Mouse (Mus musculus) forebrain, embryonic 10.5 days (tissue): ENCODE data around the gene Cers1. TPM values are rescaled to one million over a fixed set of nuclear protein-coding genes. Genes with fewer than 3 reads are reported as not detected.

Experiments used
- DNase-seq: peaks from one replicate; pipeline ENCODE4 v3.0.0-alpha.2; 2017; ENCODE audit warnings: low spot score; ENCODE audit errors: extremely low spot score
- H3K27ac ChIP-seq: fragments of 300-500 bp; sonication (generic); 2 replicates; pipeline ENCODE4 v1.5.1; 2016; ENCODE audit warnings: mild to moderate bottlenecking
- H3K27me3 ChIP-seq: fragments of 300-500 bp; sonication (generic); 2 replicates; pipeline ENCODE4 v1.6.1; 2016; ENCODE audit warnings: mild to moderate bottlenecking; ENCODE audit not compliant: poor library complexity, severe bottlenecking
- H3K36me3 ChIP-seq: fragments of 300-500 bp; sonication (generic); replicated peaks from 2 replicates; pipeline ENCODE4 v1.6.1; 2016; ENCODE audit warnings: mild to moderate bottlenecking, moderate library complexity
- H3K4me1 ChIP-seq: fragments of 300-500 bp; sonication (generic); 2 replicates; pipeline ENCODE4 v1.6.1; 2016
- H3K4me3 ChIP-seq: fragments of 300-500 bp; sonication (generic); 2 replicates; pipeline ENCODE4 v1.5.1; 2016; ENCODE audit warnings: mild to moderate bottlenecking, moderate library complexity
- H3K9me3 ChIP-seq: fragments of 300-500 bp; sonication (generic); 2 replicates; pipeline ENCODE4 v1.6.1; 2016; ENCODE audit warnings: mild to moderate bottlenecking, moderate library complexity
- WGBS: fragments of 180-500 bp; shearing (Covaris S2); methylation state at CpG from one replicate; pipeline ENCODE4 v1.1.7; 2016; 5-methylcytosine and 5-hydroxymethylcytosine counted together
- polyA plus RNA-seq: library from polyadenylated mRNA; unstranded; fragments of >200 nt; fragmentation: Nextera tagmentation; extraction: Ambion mirVana; gene quantifications from 2 replicates; pipeline ENCODE4 v1.2.1, GENCODE M21; 2016

Gene Cers1
- polyA plus RNA-seq = 4.1 and 4.5 TPM in 2 replicates

GRCm38 (mm10) chr8:70315624-70316510 lies at the start of gene Cers1:
Gene Cers1, plus strand, starts transcription at chr8:70315775.
- Histone ChIP-seq H3K4me3 (peak within 1 kb of the TSS; percentile 58), H3K27me3 (peaks cover 26% of the 10 kb centered on the region), H3K9me3 (no peaks in the 10 kb centered on the region), H3K27ac (peak within 1 kb of the TSS; percentile 80), H3K4me1 (peaks cover 39% of the 10 kb centered on the region), H3K36me3 (peaks cover 42% of the 10 kb centered on the region)
- WGBS = 2% methylated on average over 66 of the region's 66 CpGs
- peak; percentile 67 for DNase-seq

GRCm38 (mm10) chr8:70267674-70268073 lies 47.9 kb upstream of the Cers1 start:
- no peaks in the 10 kb centered on the region for H3K27me3 ChIP-seq
- no peak for DNase-seq
- 92% methylated on average over 3 of the region's 3 CpGs for WGBS
- H3K27ac ChIP-seq = 0 out of 2 replicates have a peak overlapping the region, but pooled peaks have one; percentile 11
- no peak overlapping the region for H3K4me3 ChIP-seq
- no peaks in the 10 kb centered on the region for H3K9me3 ChIP-seq
- H3K36me3 ChIP-seq = peaks cover 44% of the 10 kb centered on the region
- H3K4me1 ChIP-seq = peaks cover 39% of the 10 kb centered on the region

- peaks cover 38% of the 10 kb centered on the region for H3K36me3 ChIP-seq
- no peaks in the 10 kb centered on the region for H3K27me3 ChIP-seq
- peak overlapping the region; percentile 11; the same call in 1 of the 2 replicates for H3K27ac ChIP-seq
- WGBS = 40% methylated on average over 5 of the region's 5 CpGs
- H3K4me3 ChIP-seq = no peak overlapping the region
- no peaks in the 10 kb centered on the region for H3K9me3 ChIP-seq
- H3K4me1 ChIP-seq = peaks cover 41% of the 10 kb centered on the region
- DNase-seq = no peak
Observed at GRCm38 (mm10) chr8:70268311-70268710, 47.3 kb upstream of the Cers1 start.

GRCm38 (mm10) chr8:70268799-70269565 lies 46.6 kb upstream of the Cers1 start:
- Histone ChIP-seq H3K4me1 (peaks cover 41% of the 10 kb centered on the region), H3K27ac (peak overlapping the region; percentile 11), H3K4me3 (no peak overlapping the region), H3K27me3 (no peaks in the 10 kb centered on the region), H3K9me3 (no peaks in the 10 kb centered on the region), H3K36me3 (peaks cover 31% of the 10 kb centered on the region)
- WGBS = 65% methylated on average over 11 of the region's 11 CpGs
- DNase-seq = no peak

GRCm38 (mm10) chr8:70272949-70273348 lies 42.6 kb upstream of the Cers1 start:
- no peak overlapping the region for H3K4me3 ChIP-seq
- no peak for DNase-seq
- no peaks in the 10 kb centered on the region for H3K27me3 ChIP-seq
- no peaks in the 10 kb centered on the region for H3K36me3 ChIP-seq
- no peaks in the 10 kb centered on the region for H3K9me3 ChIP-seq
- peaks cover 30% of the 10 kb centered on the region for H3K4me1 ChIP-seq
- no peak overlapping the region for H3K27ac ChIP-seq
- WGBS = 61% methylated on average over 3 of the region's 3 CpGs

GRCm38 (mm10) chr8:70274350-70274749 lies 41.2 kb upstream of the Cers1 start:
- Histone ChIP-seq H3K27ac (no peak overlapping the region), H3K9me3 (no peaks in the 10 kb centered on the region), H3K27me3 (no peaks in the 10 kb centered on the region), H3K36me3 (no peaks in the 10 kb centered on the region), H3K4me3 (no peak overlapping the region), H3K4me1 (peaks cover 25% of the 10 kb centered on the region)
- DNase-seq = no peak

GRCm38 (mm10) chr8:70276476-70276875 lies 39.1 kb upstream of the Cers1 start:
- Histone ChIP-seq H3K4me3 (no peak overlapping the region), H3K27ac (no peak overlapping the region), H3K9me3 (no peaks in the 10 kb centered on the region), H3K27me3 (no peaks in the 10 kb centered on the region), H3K36me3 (no peaks in the 10 kb centered on the region), H3K4me1 (peaks cover 32% of the 10 kb centered on the region)
- WGBS = 87% methylated on average over 3 of the region's 3 CpGs
- DNase-seq = no peak

GRCm38 (mm10) chr8:70278175-70278574 lies 37.4 kb upstream of the Cers1 start:
- WGBS = 74% methylated on average over 15 of the region's 15 CpGs
- H3K27ac ChIP-seq = peak overlapping the region; percentile 72
- no peaks in the 10 kb centered on the region for H3K27me3 ChIP-seq

GRCm38 (mm10) chr8:70279266-70279665 lies 36.3 kb upstream of the Cers1 start:
- H3K4me3 ChIP-seq = no peak overlapping the region
- no peaks in the 10 kb centered on the region for H3K9me3 ChIP-seq
- 0 out of 2 replicates have a peak overlapping the region, but pooled peaks have one; percentile 17 for H3K27ac ChIP-seq
- no peaks in the 10 kb centered on the region for H3K27me3 ChIP-seq
- WGBS = 72% methylated on average over 8 of the region's 8 CpGs
- no peak for DNase-seq
- peaks cover 50% of the 10 kb centered on the region for H3K4me1 ChIP-seq
- peaks cover under 1% of the 10 kb centered on the region; the same call in 1 of the 2 replicates for H3K36me3 ChIP-seq

More at GRCm38 (mm10) chr8:70278175-70278574, 37.4 kb upstream of the Cers1 start:
- Histone ChIP-seq H3K9me3 (no peaks in the 10 kb centered on the region), H3K4me3 (0 out of 2 replicates have a peak overlapping the region, but pooled peaks have one; percentile 10), H3K36me3 (no peaks in the 10 kb centered on the region), H3K4me1 (peaks cover 39% of the 10 kb centered on the region)
- DNase-seq = no peak

- no peak overlapping the region for H3K4me3 ChIP-seq
- H3K27me3 ChIP-seq = no peaks in the 10 kb centered on the region
- peak overlapping the region; percentile 63 for H3K27ac ChIP-seq
- WGBS = 48% methylated on average over 3 of the region's 3 CpGs
- peaks cover 56% of the 10 kb centered on the region for H3K4me1 ChIP-seq
- no peak for DNase-seq
- H3K36me3 ChIP-seq = peaks cover 18% of the 10 kb centered on the region
- H3K9me3 ChIP-seq = peaks cover 7% of the 10 kb centered on the region
Observed at GRCm38 (mm10) chr8:70281001-70281400, 34.6 kb upstream of the Cers1 start.

- peak; percentile 93 for DNase-seq
- Histone ChIP-seq H3K9me3 (peaks cover 18% of the 10 kb centered on the region), H3K4me1 (peaks cover 56% of the 10 kb centered on the region), H3K27me3 (no peaks in the 10 kb centered on the region), H3K36me3 (peaks cover 34% of the 10 kb centered on the region), H3K27ac (peak within 1 kb of the TSS; percentile 99), H3K4me3 (peak within 1 kb of the TSS; percentile 97)
- WGBS = under 1% methylated on average over 36 of the region's 36 CpGs
Observed at GRCm38 (mm10) chr8:70282603-70283135, 32.9 kb upstream of the Cers1 start, which contains the start of gene Homer3. Gene Homer3, plus strand, starts transcription at chr8:70282827.
